Mouse (Mus musculus) liver, embryonic 14.5 days (tissue): ENCODE measurements around the gene Nes.

Experiments used
- CTCF ChIP-seq: IDR thresholded peaks from 2 replicates; pipeline ENCODE4 v1.5.1; 2016; ENCODE audit warnings: antibody characterized with exemption, low read depth, control low read depth
- EP300 ChIP-seq: IDR thresholded peaks from 2 replicates; pipeline ENCODE4 v1.6.1; 2016; ENCODE audit warnings: antibody characterized with exemption, low read depth

GRCm38 (mm10) chr3:88000181-88000580 lies 29.3 kb downstream of the Nes start, which contains the start of gene Bcan:
- no peak for TF ChIP-seq CTCF
- no peak for TF ChIP-seq EP300
